Mouse (Mus musculus) megakaryocyte-erythroid progenitor cell, adult 5-6 weeks (primary cell): Measurements from ENCODE around the gene Rasal2. TPM values are rescaled to one million over a fixed set of nuclear protein-coding genes. Genes with fewer than 3 reads are reported as not detected.

ENCODE experiments used
- ATAC-seq: replicated peaks from 2 replicates; pipeline ENCODE4 v1.8.0; 2016; ENCODE audit warnings: mild to moderate bottlenecking, inconsistent platforms; ENCODE audit not compliant: severe bottlenecking, poor library complexity, low FRiP score, low TSS enrichment
- total RNA-seq, 2 experiments: library from RNA; stranded (forward) in 1 of 2; stranded (reverse) in 1 of 2; fragments of 200-1000, 215-1000 nt in 1 of 2; fragments of >200 nt in 1 of 2; fragmentation: Nextera tagmentation in 1 of 2; gene quantifications; 2 replicates each; pipeline ENCODE4 v1.2.3; 2014 to 2017

Gene Rasal2
- total RNA-seq (2014; fragmentation: Nextera tagmentation) (3.2 and 6.6 TPM in 2 replicates), total RNA-seq (2017) (1.9 and 4.6 TPM in 2 replicates)

- ATAC-seq = peak; percentile 95
These were observed at the start of gene Rasal2 for GRCm38 (mm10) chr1:157412454-157413369. Rasal2 (minus strand) TSS chr1:157412595.

- ATAC-seq = no peak
These were observed 48.9 kb upstream of the Rasal2 start for GRCm38 (mm10) chr1:157461276-157461675.

GRCm38 (mm10) chr1:157459904-157460303 is 47.5 kb upstream of the Rasal2 start:
- no peak; the same call in 1 of the 2 replicates for ATAC-seq

GRCm38 (mm10) chr1:157458421-157459208 is 46.2 kb upstream of the Rasal2 start, which contains the start of gene Cryzl2:
Cryzl2 (plus strand) TSS chr1:157458577.
- peak; percentile 99 for ATAC-seq

GRCm38 (mm10) chr1:157457789-157458188 is 45.4 kb upstream of the Rasal2 start:
- ATAC-seq = no peak

- no peak for ATAC-seq
These were observed 42.5 kb upstream of the Rasal2 start for GRCm38 (mm10) chr1:157454876-157455275.

GRCm38 (mm10) chr1:157452759-157453549 is 40.6 kb upstream of the Rasal2 start:
- no peak for ATAC-seq

GRCm38 (mm10) chr1:157452284-157452683 is 39.9 kb upstream of the Rasal2 start:
- ATAC-seq = no peak

- ATAC-seq = peak; percentile 60
These were observed 37.7 kb upstream of the Rasal2 start for GRCm38 (mm10) chr1:157449981-157450636.

- ATAC-seq = peak; percentile 35
These were observed 37.1 kb upstream of the Rasal2 start for GRCm38 (mm10) chr1:157449532-157449931.

GRCm38 (mm10) chr1:157448805-157449188 is 36.4 kb upstream of the Rasal2 start:
- no peak for ATAC-seq

- no peak for ATAC-seq
These were observed 35.9 kb upstream of the Rasal2 start for GRCm38 (mm10) chr1:157448164-157448804.

- no peak for ATAC-seq
These were observed 34.7 kb upstream of the Rasal2 start for GRCm38 (mm10) chr1:157447142-157447541.

- ATAC-seq = 0 out of 2 replicates have a peak, but pooled peaks have one; percentile 25
These were observed 33.9 kb upstream of the Rasal2 start for GRCm38 (mm10) chr1:157446325-157446724.

GRCm38 (mm10) chr1:157445398-157445910 is 33.1 kb upstream of the Rasal2 start:
- no peak for ATAC-seq

- ATAC-seq = no peak
These were observed 32.4 kb upstream of the Rasal2 start for GRCm38 (mm10) chr1:157444632-157445300.

- peak; percentile 34; the same call in 1 of the 2 replicates for ATAC-seq
These were observed 31.5 kb upstream of the Rasal2 start for GRCm38 (mm10) chr1:157443723-157444561.
